Mouse (Mus musculus): ENCODE data around the gene Rnf217.

GRCm38 (mm10) chr10:31447083-31447482, 161.9 kb downstream of the Rnf217 start:
- TF ChIP-seq CTCF (IDR thresholded peaks at IDR 0.05; ENCODE audit: extremely low read depth, insufficient read depth, insufficient read length, insufficient replicate concordance) (no peak), POLR2A (IDR thresholded peaks at IDR 0.05; ENCODE audit: low read depth, low read length) (no peak)

All from spleen, adult 2 months (tissue).